Mouse (Mus musculus): ENCODE measurements around the gene 4930579G24Rik. TPM values are rescaled to one million over a fixed set of nuclear protein-coding genes. Genes with fewer than 3 reads are reported as not detected.

Gene 4930579G24Rik
- polyA plus RNA-seq, 1 experiment from 2014 or later: 27.6 TPM

DNA sequence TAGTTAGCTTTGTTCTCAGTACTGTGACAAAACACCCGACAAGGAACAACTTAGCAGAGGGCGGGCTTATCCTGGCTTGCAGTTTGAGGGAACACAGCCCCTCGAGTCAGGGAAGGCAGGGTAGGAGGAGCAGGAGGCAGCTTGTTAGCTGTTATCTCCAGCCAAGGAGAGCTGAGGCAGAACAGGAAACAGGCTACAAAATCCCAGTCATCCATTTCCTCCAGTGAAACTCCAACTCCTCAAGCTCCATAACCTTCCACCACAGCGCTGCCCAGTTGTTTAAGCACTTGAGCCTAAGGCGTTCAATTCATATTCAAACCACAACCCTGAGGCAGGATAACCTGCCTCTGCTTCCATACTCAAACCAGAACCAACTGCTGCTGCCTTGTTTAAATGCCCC lies 45.8 kb downstream of the 4930579G24Rik start:
- no peaks in the 10 kb centered on the region for H3K27me3 ChIP-seq (ENCODE audit: control insufficient read depth, insufficient read depth, low read length)
- no peak for ATAC-seq (replicated peaks; ENCODE audit: extremely low read depth, insufficient read depth, low FRiP score)
- H3K9me3 ChIP-seq (replicated peaks; ENCODE audit: control insufficient read depth, low read length): no peaks in the 10 kb centered on the region
- no peak overlapping the region for H3K27ac ChIP-seq (ENCODE audit: low read length)
- no peaks in the 10 kb centered on the region for H3K36me3 ChIP-seq (ENCODE audit: control insufficient read depth, insufficient read depth)
- no peaks in the 10 kb centered on the region for H3K4me1 ChIP-seq (ENCODE audit: control insufficient read depth, insufficient read depth, low read length)
- WGBS: 81% methylated on average over 5 of the region's 5 CpGs
- H3K9ac ChIP-seq (ENCODE audit: low read length): no peak overlapping the region
- H3K4me3 ChIP-seq (ENCODE audit: low read length): no peak overlapping the region
- no peak overlapping the region for H3K4me2 ChIP-seq (ENCODE audit: low read depth, low read length)

DNA sequence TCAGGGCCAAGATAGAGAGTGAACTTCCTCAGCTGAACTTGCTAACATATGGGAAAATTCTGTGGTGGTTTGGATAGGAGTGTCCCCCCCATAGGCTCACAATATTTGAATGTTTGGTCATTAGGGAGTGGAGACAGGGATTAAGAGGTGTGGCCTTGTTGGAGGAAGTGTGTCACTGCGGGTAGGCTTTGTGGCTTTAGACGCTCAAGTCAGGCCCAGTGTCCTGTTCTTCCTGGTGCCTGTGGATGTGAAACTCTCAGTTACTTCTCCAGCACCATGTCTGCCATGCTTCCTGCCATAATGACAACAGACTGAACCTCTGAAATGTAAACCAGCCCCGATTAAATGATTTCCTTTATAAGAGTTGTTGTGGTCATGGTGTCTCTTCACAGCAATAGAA lies 47.5 kb downstream of the 4930579G24Rik start:
- Histone ChIP-seq H3K4me3 (ENCODE audit: low read length) (no peak overlapping the region), H3K9ac (ENCODE audit: low read length) (no peak overlapping the region), H3K27me3 (ENCODE audit: control insufficient read depth, insufficient read depth, low read length) (no peaks in the 10 kb centered on the region), H3K4me1 (ENCODE audit: control insufficient read depth, insufficient read depth, low read length) (no peaks in the 10 kb centered on the region), H3K4me2 (ENCODE audit: low read depth, low read length) (no peak overlapping the region), H3K9me3 (replicated peaks; ENCODE audit: control insufficient read depth, low read length) (no peaks in the 10 kb centered on the region), H3K27ac (ENCODE audit: low read length) (no peak overlapping the region), H3K36me3 (ENCODE audit: control insufficient read depth, insufficient read depth) (no peaks in the 10 kb centered on the region)
- ATAC-seq (replicated peaks; ENCODE audit: extremely low read depth, insufficient read depth, low FRiP score): no peak
- WGBS: 79% methylated on average over 3 of the region's 3 CpGs

Other genes with a start within 250 kb of the 4930579G24Rik start
- gene Fnip2, start 61.3 kb upstream of the 4930579G24Rik start, polyA plus RNA-seq (2015; fragmentation: Nextera tagmentation; extraction: Ambion mirVana): 2.6 and 2.7 TPM in 2 replicates
- gene Ppid, start 37.7 kb upstream of the 4930579G24Rik start, polyA plus RNA-seq (2015; fragmentation: Nextera tagmentation; extraction: Ambion mirVana): 99.8 and 119 TPM in 2 replicates
- 227 and 228 TPM in 2 replicates for gene Etfdh, start 421 bp downstream of the 4930579G24Rik start, polyA plus RNA-seq (2015; fragmentation: Nextera tagmentation; extraction: Ambion mirVana)
- gene Rxfp1, start 108.8 kb downstream of the 4930579G24Rik start, polyA plus RNA-seq (2015; fragmentation: Nextera tagmentation; extraction: Ambion mirVana): 12.4 and 15.1 TPM in 2 replicates
- gene Tmem144, start 223.7 kb downstream of the 4930579G24Rik start, polyA plus RNA-seq (2015; fragmentation: Nextera tagmentation; extraction: Ambion mirVana): 10.5 and 11.3 TPM in 2 replicates

Data from heart, embryonic 16.5 days (tissue).